Mouse (Mus musculus) G1E (cell line): ENCODE data around the gene Mdc1.

Experiments
- CTCF ChIP-seq: IDR thresholded peaks from 2 replicates; pipeline ENCODE4 v1.5.1; 2012; ENCODE audit warnings: low read depth, low read length, inconsistent platforms, mixed read lengths
- GATA1 ChIP-seq: IDR thresholded peaks from 2 replicates; pipeline ENCODE4 v1.6.1; 2012; ENCODE audit warnings: borderline replicate concordance, low read length, inconsistent platforms, mixed read lengths
- GATA2 ChIP-seq: IDR thresholded peaks from 2 replicates; pipeline ENCODE4 v1.6.1; 2012; ENCODE audit warnings: low read depth, low read length, inconsistent platforms, borderline replicate concordance
- POLR2AphosphoS5 ChIP-seq: IDR thresholded peaks from 2 replicates; pipeline ENCODE4 v1.6.1; 2012; ENCODE audit warnings: low read depth, low read length, inconsistent platforms; ENCODE audit not compliant: insufficient replicate concordance
- TAL1 ChIP-seq: conservative IDR thresholded peaks from 2 replicates; pipeline ENCODE4 v1.6.1; 2012; ENCODE audit warnings: low read depth, low read length, inconsistent platforms, mixed read lengths

DNA sequence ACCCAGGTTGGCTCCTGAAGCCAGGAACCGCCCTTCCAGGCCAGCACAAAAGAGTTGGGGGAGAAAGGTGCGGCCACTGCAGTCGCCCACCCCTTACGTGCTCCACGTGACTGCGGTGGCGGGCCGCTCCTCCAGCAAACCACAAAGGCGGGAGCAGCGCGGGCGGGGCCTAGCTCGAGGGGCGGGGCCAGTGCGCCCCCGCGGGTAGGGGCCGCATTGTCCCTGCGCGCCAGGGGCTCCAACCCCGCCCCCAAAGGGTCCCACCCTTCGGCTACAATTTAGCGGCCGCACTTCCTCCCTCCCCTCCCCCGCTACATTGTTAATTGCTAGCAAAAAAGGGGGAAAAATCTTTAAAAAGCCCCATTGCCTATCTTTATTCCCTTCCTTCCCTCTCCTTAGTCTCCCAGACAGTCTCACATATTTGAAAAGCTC lies 4.3 kb upstream of the Mdc1 start:
- TF ChIP-seq CTCF: no peak
- TF ChIP-seq GATA1: no peak
- TF ChIP-seq TAL1: no peak
- TF ChIP-seq GATA2: no peak
- TF ChIP-seq POLR2AphosphoS5: no peak
